Mouse (Mus musculus) C2C12 (cell line): ENCODE measurements around the gene Ddx56. TPM values are rescaled to one million over a fixed set of nuclear protein-coding genes. Genes with fewer than 3 reads are reported as not detected.

ENCODE experiments used
- H3K27me3 ChIP-seq: one replicate; pipeline ENCODE4 v1.6.1; 2011; ENCODE audit not compliant: control insufficient read depth, insufficient read depth, insufficient read length
- H3K36me3 ChIP-seq: one replicate; pipeline ENCODE4 v1.6.1; 2011; ENCODE audit not compliant: control insufficient read depth, insufficient read depth
- H3K4me3 ChIP-seq: one replicate; pipeline ENCODE4 v1.5.1; 2011; ENCODE audit warnings: mild to moderate bottlenecking, control low read depth; ENCODE audit not compliant: poor library complexity, insufficient read depth, severe bottlenecking
- H3K79me2 ChIP-seq: one replicate; pipeline ENCODE4 v1.6.1; 2011; ENCODE audit not compliant: control insufficient read depth, insufficient read depth
- H3K79me3 ChIP-seq: one replicate; pipeline ENCODE4 v1.6.1; 2011; ENCODE audit warnings: low read depth, control low read depth
- H3ac ChIP-seq: one replicate; pipeline ENCODE3; 2011; ENCODE audit warnings: low read depth; ENCODE audit not compliant: control insufficient read depth, insufficient read length
- FOSL1 ChIP-seq: IDR thresholded peaks from one replicate; pipeline ENCODE4 v1.8.0; 2011; ENCODE audit warnings: mild to moderate bottlenecking, low read length; ENCODE audit not compliant: poor library complexity, insufficient read depth, severe bottlenecking
- MYOD1 ChIP-seq: IDR thresholded peaks from one replicate; pipeline ENCODE4 v1.6.1; 2011; ENCODE audit warnings: low read depth; ENCODE audit not compliant: control insufficient read depth, insufficient read length
- USF1 ChIP-seq: IDR thresholded peaks from one replicate; pipeline ENCODE4 v1.6.1; 2011; ENCODE audit warnings: low read depth, mild to moderate bottlenecking, control low read depth, moderate library complexity
- polyA plus RNA-seq: library from polyadenylated mRNA; unstranded; fragments of >200 nt; fragmentation: generic; extraction: Trizol; gene quantifications from one replicate; pipeline ENCODE4 v1.2.1, GENCODE M21; 2012; ENCODE audit warnings: missing spikeins

The Ddx56 gene
- polyA plus RNA-seq, 1 experiment: 77.3 TPM

GRCm38 (mm10) chr11:6216834-6217233 is 50.7 kb downstream of the Ddx56 start:
- no peak overlapping the region for H3ac ChIP-seq
- peaks cover 44% of the 10 kb centered on the region for H3K27me3 ChIP-seq
- no peaks in the 10 kb centered on the region for H3K36me3 ChIP-seq
- H3K79me3 ChIP-seq: no peaks in the 10 kb centered on the region
- no peaks in the 10 kb centered on the region for H3K79me2 ChIP-seq
- H3K4me3 ChIP-seq: no peak overlapping the region
- TF ChIP-seq MYOD1 (no peak), USF1 (no peak), FOSL1 (no peak)

Other genes with a start within 250 kb of the Ddx56 start
- 0.06 TPM for gene Camk2b, start 201.4 kb downstream of the Ddx56 start, polyA plus RNA-seq
- 0.08 TPM for gene A730071L15Rik, start 67.7 kb downstream of the Ddx56 start, polyA plus RNA-seq
- gene Nudcd3, start 67.4 kb downstream of the Ddx56 start, polyA plus RNA-seq: 56.1 TPM
- gene Npc1l1, start 37.6 kb downstream of the Ddx56 start, polyA plus RNA-seq: 0.01 TPM
- gene Tmed4, start 7.1 kb upstream of the Ddx56 start, polyA plus RNA-seq: 58.0 TPM
- gene Ogdh, start 23.9 kb upstream of the Ddx56 start, polyA plus RNA-seq: 102 TPM
- 33.0 TPM for gene Zmiz2, start 121.3 kb upstream of the Ddx56 start, polyA plus RNA-seq
- 4,929 TPM for gene Ppia, start 147.7 kb upstream of the Ddx56 start, polyA plus RNA-seq
- 153 TPM for gene H2afv, start 176.7 kb upstream of the Ddx56 start, polyA plus RNA-seq
- gene Purb, start 208.1 kb upstream of the Ddx56 start, polyA plus RNA-seq: 41.0 TPM